Mouse (Mus musculus) spleen, adult 2 months (tissue): ENCODE measurements around the gene Tmem170.

Source experiments
- CTCF ChIP-seq: fragments of 200-500 bp; IDR thresholded peaks from 2 replicates; pipeline ENCODE4 v1.5.1; 2011; ENCODE audit warnings: mild to moderate bottlenecking, inconsistent platforms; ENCODE audit not compliant: insufficient read depth, insufficient read length, insufficient replicate concordance; ENCODE audit errors: extremely low read depth
- POLR2A ChIP-seq: fragments of 200-500 bp; IDR thresholded peaks from 2 replicates; pipeline ENCODE4 v1.6.1; 2011; ENCODE audit warnings: low read depth, low read length, inconsistent platforms

DNA sequence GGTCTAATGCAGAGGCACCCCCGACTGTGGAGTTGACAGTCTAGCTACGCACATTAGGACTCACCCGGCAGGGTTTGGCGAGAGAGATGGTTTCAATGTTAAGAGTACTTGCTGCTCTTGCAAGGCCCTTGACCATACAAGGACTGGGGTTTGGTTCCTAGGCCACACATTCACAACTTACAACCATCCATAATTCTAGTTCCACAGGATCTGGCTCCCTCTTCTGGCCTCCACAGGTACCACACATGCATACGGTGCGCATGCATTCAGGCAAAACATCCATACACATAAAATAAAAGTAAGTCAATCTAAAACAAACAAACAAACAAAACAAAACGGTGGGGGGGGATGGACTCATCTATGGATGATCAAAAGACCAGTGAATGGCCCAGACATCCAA lies 18.4 kb upstream of the Tmem170 start:
- no peak for TF ChIP-seq POLR2A
- TF ChIP-seq CTCF: peak; percentile 13; the same call in 1 of the 2 replicates
